Mouse (Mus musculus) cerebellum, postnatal 10 days (tissue): ENCODE data around the gene Capn1.

Source experiments
- DNase-seq, 2 experiments: peaks; one replicate each; pipeline ENCODE4 v3.0.0; 2021; ENCODE audit warnings: mixed read lengths in 2 of 2

Gene Capn1

GRCm38 (mm10) chr19:5952071-5952691, 63.5 kb downstream of the Capn1 start:
- no peak for DNase-seq

GRCm38 (mm10) chr19:5951631-5952030, 64.1 kb downstream of the Capn1 start:
- no peak for DNase-seq

DNA sequence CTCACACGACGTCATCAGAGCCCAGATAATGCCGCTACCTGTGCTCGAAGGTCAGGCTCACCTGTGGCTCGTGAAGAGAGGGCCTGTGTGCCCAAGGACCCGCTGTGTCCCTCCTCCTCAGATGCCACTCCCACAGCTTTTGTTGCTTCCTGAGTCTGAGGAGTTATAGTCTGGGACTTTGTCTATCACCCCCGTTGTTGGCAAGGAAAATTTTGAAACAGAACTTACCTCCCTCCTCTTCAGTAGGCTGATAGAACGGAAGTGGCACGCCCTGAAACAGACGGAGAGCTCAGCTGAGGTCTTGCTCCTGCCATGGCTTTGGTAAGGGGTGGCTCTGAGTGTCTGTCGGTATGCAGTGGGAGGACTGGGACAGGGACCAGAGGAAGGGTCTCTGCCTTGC, 65.5 kb downstream of the Capn1 start:
- no peak for DNase-seq

- DNase-seq: peak; percentile 35 to 44
Measured at GRCm38 (mm10) chr19:5945891-5946290, 69.8 kb downstream of the Capn1 start.

DNA sequence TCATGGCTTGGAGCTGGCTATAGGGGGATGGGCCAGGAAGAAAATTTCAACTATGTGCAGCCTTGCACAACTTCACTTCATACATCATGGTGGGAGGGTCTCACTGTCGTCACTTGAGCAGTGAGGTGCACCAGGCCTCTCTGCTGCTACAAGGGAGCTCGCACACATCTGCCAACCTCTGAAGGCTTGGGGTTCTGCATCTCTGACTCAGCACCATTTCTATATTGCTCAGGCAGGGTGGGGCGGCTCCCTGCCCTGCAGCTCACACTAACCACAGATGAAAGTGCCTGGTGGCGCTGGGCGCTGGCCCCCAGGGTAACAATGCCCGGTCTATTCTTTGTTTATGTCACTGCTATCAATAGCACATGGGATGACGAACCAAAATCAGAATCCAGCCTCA, 70.7 kb downstream of the Capn1 start:
- no peak for DNase-seq

GRCm38 (mm10) chr19:5944145-5944544, 71.6 kb downstream of the Capn1 start:
- peak in 1 of 2 experiments; percentile 20 for DNase-seq

GRCm38 (mm10) chr19:5943404-5943803, 72.3 kb downstream of the Capn1 start:
- peak in 1 of 2 experiments; percentile 35 for DNase-seq

DNA sequence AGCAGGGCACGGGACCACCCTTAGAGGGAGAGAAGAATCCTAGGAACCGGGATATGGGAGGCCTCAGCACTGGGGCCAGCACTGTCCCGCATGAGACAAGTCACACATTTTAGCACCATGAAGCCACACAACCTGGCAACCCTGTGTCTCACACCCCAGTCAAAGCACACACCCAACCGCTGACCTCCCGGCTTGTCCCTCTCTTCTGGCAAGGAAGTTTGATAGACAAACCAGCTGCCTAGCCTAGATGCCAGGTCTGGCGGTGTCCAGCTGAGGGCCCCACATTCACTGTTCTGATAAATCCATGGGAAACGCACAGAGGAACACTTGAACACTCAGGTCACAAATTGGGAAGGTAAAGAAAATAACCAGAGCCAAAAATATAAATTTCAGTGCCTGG, 73.1 kb downstream of the Capn1 start:
- no peak for DNase-seq

DNA sequence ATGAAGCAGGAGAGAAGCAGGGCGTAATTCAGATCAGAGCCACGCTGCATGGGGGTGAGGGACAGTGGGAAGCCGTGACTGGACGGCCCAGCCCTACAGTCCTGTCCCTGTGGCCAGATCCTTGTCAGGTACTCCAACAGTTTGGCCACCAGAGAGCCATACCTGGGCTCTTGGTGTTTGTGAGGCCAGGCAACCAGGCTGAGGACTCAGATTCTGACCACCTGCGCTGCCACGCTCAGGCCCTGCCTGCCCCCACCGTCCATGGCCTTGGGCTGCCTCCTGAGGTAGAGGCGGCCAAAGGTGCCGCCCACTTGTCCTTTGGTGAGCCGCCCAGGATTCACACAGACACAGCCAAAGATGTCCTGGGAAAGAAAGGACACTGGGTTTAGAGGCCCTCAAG, 75.0 kb downstream of the Capn1 start:
- peak; percentile 43 to 51 for DNase-seq

- peak; percentile 95 to 96 for DNase-seq
Measured at GRCm38 (mm10) chr19:5940173-5940572, 75.5 kb downstream of the Capn1 start.

DNA sequence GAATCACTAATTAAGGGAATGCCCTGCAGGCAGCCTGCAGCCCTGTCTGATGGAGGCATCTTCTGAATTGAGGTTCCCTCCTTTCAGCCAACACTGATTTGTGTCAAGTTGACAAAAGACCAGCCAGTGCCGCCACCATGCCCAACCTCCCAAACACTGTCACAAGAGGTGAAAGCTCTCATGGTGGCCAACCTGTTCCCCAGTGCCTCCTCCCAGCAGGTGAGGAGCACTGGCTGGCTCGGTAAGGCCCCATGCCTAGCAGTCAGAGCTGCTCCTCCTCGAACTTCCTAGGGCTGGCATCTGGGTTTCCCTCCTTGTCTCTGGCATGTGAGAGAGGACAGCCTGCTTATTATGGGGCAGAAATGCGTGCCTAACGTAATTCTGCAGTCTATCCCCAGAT, 76.0 kb downstream of the Capn1 start:
- DNase-seq: peak; percentile 46 to 50
